In genomic region chr14:16599224-16599623, GRCm38 (mm10) we compare ENCODE assay signal across 11 mouse cellular contexts.
DNase-seq lines count a peak whose midpoint lies in the region; ATAC-seq and TF ChIP-seq lines count a peak whose summit lies in the region.
"Had no signal": no experiment of that assay in that cellular context is flagged by ENCODE, and none has a peak within 500 bp of the region (broad histone marks: within the 10 kb centered on the region; RNA-seq: fewer than 3 reads in every experiment).

No protein-coding gene starts in this region.

- no peak for TF ChIP-seq CTCF in brain, embryonic 14.5 days (IDR thresholded peaks at IDR 0.05; ENCODE audit: borderline replicate concordance, extremely low read depth, insufficient read depth, insufficient read length)
- TF ChIP-seq CTCF in heart, postnatal 0 days (IDR thresholded peaks at IDR 0.05; ENCODE audit: low read depth), result no peak
- TF ChIP-seq CTCF in thymus, adult 2 months (IDR thresholded peaks at IDR 0.05; ENCODE audit: borderline replicate concordance, control insufficient read depth, extremely low read depth, insufficient read depth, low read length, poor library complexity), result no peak

- no peak overlapping the region for H3K9ac ChIP-seq in heart, postnatal 0 days (replicated peaks; ENCODE audit: low read depth, low read length)
- no peak overlapping the region for H3K9ac ChIP-seq in neural tube, embryonic 15.5 days (replicated peaks)
- H3K9ac ChIP-seq: hindbrain, embryonic 15.5 days; limb, embryonic 12.5 days had no signal

- TF ChIP-seq POLR2A in brain, embryonic 14.5 days (IDR thresholded peaks at IDR 0.05; ENCODE audit: borderline replicate concordance, extremely low read depth, insufficient read depth, insufficient read length, poor library complexity, severe bottlenecking), result no peak
- TF ChIP-seq POLR2A in thymus, adult 2 months (IDR thresholded peaks at IDR 0.05; ENCODE audit: control insufficient read depth, extremely low read depth, insufficient read depth, low read length, poor library complexity), result no peak

- 34% methylated on average over 7 of the region's 7 CpGs for WGBS in heart, postnatal 0 days
- 91% methylated on average over 7 of the region's 7 CpGs for WGBS in thymus, adult 2 months
- WGBS in neural tube, embryonic 15.5 days, result 53% methylated on average over 7 of the region's 7 CpGs

- H3K4me1 ChIP-seq in heart, postnatal 0 days (ENCODE audit: control insufficient read depth, insufficient read depth), result peaks cover 19% of the 10 kb centered on the region
- H3K4me1 ChIP-seq in thymus, adult 2 months (replicated peaks; ENCODE audit: control insufficient read depth, insufficient read depth, low read length), result no peaks in the 10 kb centered on the region
- peaks cover 10% of the 10 kb centered on the region for H3K4me1 ChIP-seq in neural tube, embryonic 15.5 days

- H3K36me3 ChIP-seq in heart, postnatal 0 days (replicated peaks; ENCODE audit: control insufficient read depth, insufficient read depth, low read length), result no peaks in the 10 kb centered on the region
- no peaks in the 10 kb centered on the region for H3K36me3 ChIP-seq in thymus, adult 2 months (ENCODE audit: control insufficient read depth, insufficient read depth, low read length)
- H3K36me3 ChIP-seq in neural tube, embryonic 15.5 days, result no peaks in the 10 kb centered on the region
- H3K36me3 ChIP-seq: hindbrain, embryonic 15.5 days; limb, embryonic 12.5 days had no signal

- ATAC-seq in heart, postnatal 0 days (ENCODE audit: insufficient read depth, low read depth), result peak; percentile 73; the same call in 1 of the 2 replicates
- ATAC-seq in neural tube, embryonic 15.5 days (ENCODE audit: low FRiP score), result no peak

- H3K4me3 ChIP-seq in heart, postnatal 0 days (ENCODE audit: low read depth, low read length), result no peak overlapping the region
- H3K4me3 ChIP-seq in thymus, adult 2 months (ENCODE audit: control insufficient read depth, insufficient read depth, low read length), result no peak overlapping the region
- no peak overlapping the region for H3K4me3 ChIP-seq in neural tube, embryonic 15.5 days (replicated peaks)
- H3K4me3 ChIP-seq: hindbrain, embryonic 15.5 days; limb, embryonic 12.5 days had no signal

- H3K27ac ChIP-seq in heart, postnatal 0 days (ENCODE audit: low read depth), result peak overlapping the region; percentile 71
- no peak overlapping the region for H3K27ac ChIP-seq in thymus, adult 2 months (ENCODE audit: control insufficient read depth, insufficient read depth, low read length)
- no peak overlapping the region for H3K27ac ChIP-seq in neural tube, embryonic 15.5 days (replicated peaks)
- H3K27ac ChIP-seq: hindbrain, embryonic 15.5 days; limb, embryonic 12.5 days had no signal

- DNase-seq in brain, embryonic 14.5 days (ENCODE audit: low read depth), result peak; percentile 56
- peak; percentile 69 for DNase-seq in frontal cortex, adult 2 months (ENCODE audit: extremely low spot score in 1 of 2, low spot score in 1 of 2)
- peak; percentile 57 for DNase-seq in heart, postnatal 0 days (ENCODE audit: low spot score)
- peak; percentile 62 to 67 for DNase-seq in left cerebral cortex, adult 9 months (ENCODE audit: low spot score in 2 of 2)
- DNase-seq in kidney, adult 11 months, result no peak
- no peak for DNase-seq in thymus, adult 2 months
- DNase-seq in cerebellum, adult 18-20 months, result no peak
- DNase-seq: lung, postnatal 10 days had no signal

- H3K27me3 ChIP-seq in heart, postnatal 0 days (ENCODE audit: control insufficient read depth, insufficient read depth, low read length), result no peaks in the 10 kb centered on the region
- no peaks in the 10 kb centered on the region for H3K27me3 ChIP-seq in thymus, adult 2 months (ENCODE audit: control insufficient read depth, insufficient read depth, low read length)
- no peaks in the 10 kb centered on the region for H3K27me3 ChIP-seq in neural tube, embryonic 15.5 days (replicated peaks)
- H3K27me3 ChIP-seq: hindbrain, embryonic 15.5 days; limb, embryonic 12.5 days had no signal

- no peak for TF ChIP-seq EP300 in heart, postnatal 0 days (IDR thresholded peaks at IDR 0.05; ENCODE audit: low read depth)

- H3K9me3 ChIP-seq in heart, postnatal 0 days (replicated peaks; ENCODE audit: control insufficient read depth, low read length), result no peaks in the 10 kb centered on the region
- no peaks in the 10 kb centered on the region for H3K9me3 ChIP-seq in neural tube, embryonic 15.5 days (replicated peaks)
- H3K9me3 ChIP-seq: hindbrain, embryonic 15.5 days; limb, embryonic 12.5 days had no signal

- H3K4me2 ChIP-seq in heart, postnatal 0 days (ENCODE audit: low read depth, low read length), result no peak overlapping the region
- no peak overlapping the region for H3K4me2 ChIP-seq in neural tube, embryonic 15.5 days
- H3K4me2 ChIP-seq: hindbrain, embryonic 15.5 days; limb, embryonic 12.5 days had no signal

Comparison
In these comparisons a context has a peak if more than half of its experiments do, and no peak if none do; other contexts are left out.
1. DNase-seq: peak in brain, embryonic 14.5 days (single experiment), frontal cortex, adult 2 months (2 of 2), heart, postnatal 0 days (single experiment) and left cerebral cortex, adult 9 months (2 of 2); none in kidney, adult 11 months (single experiment), thymus, adult 2 months (single experiment) and cerebellum, adult 18-20 months (0 of 2).